Mouse (Mus musculus) embryonic facial prominence, embryonic 11.5 days (tissue): ENCODE results near the gene Sez6l. TPM values are rescaled to one million over a fixed set of nuclear protein-coding genes. Genes with fewer than 3 reads are reported as not detected.
"Not testable (repeated sequence)": the region's sequence is repeated elsewhere in the genome, so short reads cannot be mapped to it uniquely, and the experiment has no call there.

Experiments used
- ATAC-seq: fragments of 200-750 bp; cut with Nextera tagmentation; replicated peaks from 2 replicates; pipeline ENCODE4 v1.8.0; 2017; ENCODE audit warnings: low read depth; ENCODE audit not compliant: insufficient number of reproducible peaks, low FRiP score, low TSS enrichment
- DNase-seq: peaks from one replicate; pipeline ENCODE4 v3.0.0-alpha.2; 2015; ENCODE audit warnings: low spot score
- H3K27ac ChIP-seq: fragments of 300-500 bp; sonication (generic); replicated peaks from 2 replicates; pipeline ENCODE4 v1.5.1; 2014; ENCODE audit warnings: mild to moderate bottlenecking, low read depth, low read length, control low read depth
- H3K27me3 ChIP-seq: fragments of 300-500 bp; sonication (generic); 2 replicates; pipeline ENCODE4 v1.6.1; 2014; ENCODE audit warnings: mild to moderate bottlenecking, low read length, moderate library complexity, mixed read lengths; ENCODE audit not compliant: control insufficient read depth, insufficient read depth
- H3K36me3 ChIP-seq: fragments of 300-500 bp; sonication (generic); replicated peaks from 2 replicates; pipeline ENCODE4 v1.6.1; 2014; ENCODE audit warnings: low read depth, mild to moderate bottlenecking, low read length, moderate library complexity, mixed read lengths; ENCODE audit not compliant: control insufficient read depth, insufficient read depth
- H3K4me1 ChIP-seq: fragments of 300-500 bp; sonication (generic); 2 replicates; pipeline ENCODE4 v1.6.1; 2014; ENCODE audit warnings: low read length, mixed read lengths; ENCODE audit not compliant: control insufficient read depth, insufficient read depth
- H3K4me2 ChIP-seq: fragments of 300-500 bp; sonication (generic); 2 replicates; pipeline ENCODE4 v1.6.1; 2014; ENCODE audit warnings: low read depth, mild to moderate bottlenecking, control low read depth, low read length, moderate library complexity
- H3K4me3 ChIP-seq: fragments of 300-500 bp; sonication (generic); 2 replicates; pipeline ENCODE4 v1.5.1; 2014; ENCODE audit warnings: low read depth, low read length, control low read depth
- H3K9ac ChIP-seq: fragments of 300-500 bp; sonication (generic); replicated peaks from 2 replicates; pipeline ENCODE4 v1.6.1; 2014; ENCODE audit warnings: mild to moderate bottlenecking, control low read depth, low read length
- H3K9me3 ChIP-seq: fragments of 300-500 bp; sonication (generic); replicated peaks from 2 replicates; pipeline ENCODE4 v1.6.1; 2016; ENCODE audit warnings: mild to moderate bottlenecking, low read length, inconsistent platforms, mixed read lengths; ENCODE audit not compliant: control insufficient read depth
- WGBS: fragments of 180-500 bp; shearing (Covaris S2); extraction: QIAGEN DNeasy Blood & Tissue Kit; methylation state at CpG from one replicate; pipeline ENCODE4 v1.1.7; 2014; 5-methylcytosine and 5-hydroxymethylcytosine counted together
- polyA plus RNA-seq: library from polyadenylated mRNA; unstranded; fragments of >200 nt; fragmentation: Nextera tagmentation; extraction: Ambion mirVana; gene quantifications from 2 replicates; pipeline ENCODE4 v1.2.1, GENCODE M21; 2014

The Sez6l gene
- polyA plus RNA-seq, 1 experiment from 2014 or later = 0.48 TPM

GRCm38 (mm10) chr5:112427283-112427682, 149.7 kb downstream of the Sez6l start:
- Histone ChIP-seq H3K27me3 (no peaks in the 10 kb centered on the region), H3K9ac (no peak overlapping the region), H3K4me2 (no peak overlapping the region), H3K36me3 (no peaks in the 10 kb centered on the region), H3K4me3 (no peak overlapping the region), H3K4me1 (no peaks in the 10 kb centered on the region), H3K9me3 (no peaks in the 10 kb centered on the region), H3K27ac (no peak overlapping the region)
- WGBS = 37% methylated on average over 2 of the region's 2 CpGs
- no peak for ATAC-seq
- DNase-seq = peak; percentile 81

GRCm38 (mm10) chr5:112426635-112427034, 150.3 kb downstream of the Sez6l start:
- H3K4me3 ChIP-seq = no peak overlapping the region
- no peaks in the 10 kb centered on the region for H3K27me3 ChIP-seq
- no peak overlapping the region for H3K27ac ChIP-seq
- no peak overlapping the region for H3K4me2 ChIP-seq
- no peak for DNase-seq
- no peak overlapping the region for H3K9ac ChIP-seq
- H3K9me3 ChIP-seq = no peaks in the 10 kb centered on the region
- no peaks in the 10 kb centered on the region for H3K4me1 ChIP-seq
- H3K36me3 ChIP-seq = no peaks in the 10 kb centered on the region
- no peak for ATAC-seq
- 90% methylated on average over 7 of the region's 7 CpGs for WGBS

- no peak overlapping the region for H3K4me2 ChIP-seq
- no peaks in the 10 kb centered on the region; the same call in 1 of the 2 replicates for H3K4me1 ChIP-seq
- H3K9me3 ChIP-seq = no peaks in the 10 kb centered on the region
- no peak overlapping the region for H3K9ac ChIP-seq
- DNase-seq (peak; percentile 65), ATAC-seq (no peak)
- H3K4me3 ChIP-seq = no peak overlapping the region
- H3K36me3 ChIP-seq = no peaks in the 10 kb centered on the region
- no peak overlapping the region for H3K27ac ChIP-seq
- 32% methylated on average over 12 of the region's 12 CpGs for WGBS
- no peaks in the 10 kb centered on the region for H3K27me3 ChIP-seq
These were observed 157.4 kb downstream of the Sez6l start for GRCm38 (mm10) chr5:112419535-112419934.

- WGBS = 66% methylated on average over 4 of the region's 4 CpGs
- no peaks in the 10 kb centered on the region for H3K27me3 ChIP-seq
- no peak overlapping the region for H3K9ac ChIP-seq
- no peak overlapping the region for H3K4me3 ChIP-seq
- ATAC-seq = no peak
- no peaks in the 10 kb centered on the region for H3K9me3 ChIP-seq
- no peak overlapping the region for H3K27ac ChIP-seq
- no peaks in the 10 kb centered on the region; the same call in 1 of the 2 replicates for H3K4me1 ChIP-seq
- H3K36me3 ChIP-seq = no peaks in the 10 kb centered on the region
- H3K4me2 ChIP-seq = no peak overlapping the region
- no peak for DNase-seq
These were observed 159.0 kb downstream of the Sez6l start for GRCm38 (mm10) chr5:112418023-112418422.

- H3K36me3 ChIP-seq = no peaks in the 10 kb centered on the region
- H3K4me1 ChIP-seq = peaks cover 2% of the 10 kb centered on the region
- H3K27ac ChIP-seq = no peak overlapping the region
- no peaks in the 10 kb centered on the region for H3K27me3 ChIP-seq
- WGBS = 47% methylated on average over 5 of the region's 5 CpGs
- H3K4me2 ChIP-seq = no peak overlapping the region
- DNase-seq (no peak), ATAC-seq (0 out of 2 replicates have a peak, but pooled peaks have one; percentile 42)
- H3K4me3 ChIP-seq = no peak overlapping the region
- H3K9ac ChIP-seq = no peak overlapping the region
- H3K9me3 ChIP-seq = no peaks in the 10 kb centered on the region
These were observed 160.3 kb downstream of the Sez6l start for GRCm38 (mm10) chr5:112416673-112417072.

- not testable (repeated sequence) for H3K27me3 ChIP-seq, H3K4me2 ChIP-seq, H3K4me1 ChIP-seq, DNase-seq, ATAC-seq, H3K4me3 ChIP-seq, H3K27ac ChIP-seq, H3K9ac ChIP-seq, H3K36me3 ChIP-seq, H3K9me3 ChIP-seq
- 83% methylated on average over 4 of the region's 4 CpGs for WGBS
These were observed 164.2 kb downstream of the Sez6l start for GRCm38 (mm10) chr5:112412781-112413180.

GRCm38 (mm10) chr5:112411514-112412335, 165.3 kb downstream of the Sez6l start:
- Histone ChIP-seq H3K9me3 (no peaks in the 10 kb centered on the region), H3K27ac (no peak overlapping the region), H3K36me3 (no peaks in the 10 kb centered on the region), H3K4me3 (no peak overlapping the region), H3K9ac (no peak overlapping the region), H3K27me3 (no peaks in the 10 kb centered on the region), H3K4me1 (peaks cover 3% of the 10 kb centered on the region), H3K4me2 (0 out of 2 replicates have a peak overlapping the region, but pooled peaks have one; percentile 16)
- DNase-seq (peak; percentile 79), ATAC-seq (no peak)
- 10% methylated on average over 19 of the region's 19 CpGs for whole genome bisulfite sequencing

- WGBS = 33% methylated on average over 11 of the region's 11 CpGs
- ATAC-seq (no peak), DNase-seq (no peak)
- Histone ChIP-seq H3K9me3 (no peaks in the 10 kb centered on the region), H3K4me1 (peaks cover 3% of the 10 kb centered on the region), H3K27me3 (no peaks in the 10 kb centered on the region), H3K4me2 (no peak overlapping the region), H3K9ac (no peak overlapping the region), H3K27ac (no peak overlapping the region), H3K36me3 (no peaks in the 10 kb centered on the region), H3K4me3 (no peak overlapping the region)
These were observed 165.9 kb downstream of the Sez6l start for GRCm38 (mm10) chr5:112411072-112411471.
